8 mouse cellular contexts compared by ENCODE assay signal in the genomic region with DNA sequence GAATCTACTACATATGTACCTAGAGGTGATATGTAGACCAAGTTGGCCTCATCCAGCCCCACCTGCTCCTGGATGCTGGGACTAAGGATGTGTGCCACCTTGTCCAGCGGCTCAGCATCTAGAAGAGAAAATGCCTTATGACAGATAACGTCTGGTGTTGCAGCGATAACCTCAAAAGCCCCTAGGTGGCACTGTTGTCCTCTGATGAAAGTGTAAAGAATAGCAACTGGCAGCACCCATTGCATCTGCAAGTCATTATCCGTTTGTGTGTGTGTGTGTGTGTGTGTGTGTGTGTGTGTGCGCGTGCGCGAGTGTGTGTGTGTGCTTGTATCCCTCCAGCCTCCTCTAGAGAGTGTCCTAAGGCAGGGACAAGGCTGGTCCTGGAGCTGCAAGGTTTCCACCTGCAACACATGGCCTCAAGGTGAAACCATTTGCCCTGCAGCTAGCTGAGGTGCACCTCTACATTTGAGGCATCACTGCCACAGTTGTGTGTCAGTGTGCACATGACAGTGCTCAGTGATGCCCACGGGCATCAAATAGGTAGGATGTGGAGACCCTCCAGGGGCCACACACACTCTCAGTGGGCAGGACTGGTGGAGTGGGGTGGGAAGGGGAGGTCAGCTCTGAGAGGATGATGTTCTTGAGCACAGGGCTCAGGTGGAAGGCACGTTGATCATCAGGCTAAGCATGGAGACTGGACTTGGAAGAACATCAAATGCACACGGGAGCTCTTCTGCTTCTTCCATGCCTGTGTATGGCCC. TPM values are rescaled to one million over a fixed set of nuclear protein-coding genes. Genes with fewer than 3 reads are reported as not detected.
DNase-seq lines count a peak whose midpoint lies in the region; ATAC-seq and TF ChIP-seq lines count a peak whose summit lies in the region.

No protein-coding gene starts in this region.

- H3K9ac ChIP-seq in hindbrain, postnatal 0 days (replicated peaks; ENCODE audit: low read length): no peak overlapping the region

- no peaks in the 10 kb centered on the region for H3K4me1 ChIP-seq in hindbrain, postnatal 0 days (ENCODE audit: insufficient read depth, low read length)

- WGBS in hindbrain, postnatal 0 days: 28% methylated on average over 11 of the region's 11 CpGs

- no peak overlapping the region for H3K4me2 ChIP-seq in hindbrain, postnatal 0 days (ENCODE audit: low read depth, low read length)

- peak; percentile 22 for DNase-seq in WW6 (ENCODE audit: low read depth, low spot score)
- peak; percentile 45 to 72 for DNase-seq in cerebellum, postnatal 4 days (ENCODE audit: low spot score in 2 of 2)
- peak; percentile 83 for DNase-seq in gastrocnemius, adult 18-20 months (ENCODE audit: low spot score)
- peak; percentile 94 for DNase-seq in hindbrain, postnatal 0 days (ENCODE audit: low spot score)
- peak; percentile 74 to 80 for DNase-seq in left cerebral cortex, adult 18-20 months (ENCODE audit: low spot score in 2 of 2)
- DNase-seq in lung, postnatal 4 days: peak; percentile 68 to 83
- DNase-seq in right cerebral cortex, adult 2 months (ENCODE audit: low spot score in 2 of 2): peak; percentile 83 to 88
- peak; percentile 63 for DNase-seq in urinary bladder, postnatal 25 days (ENCODE audit: low spot score)

- H3K36me3 ChIP-seq in hindbrain, postnatal 0 days (ENCODE audit: insufficient read depth, low read length): peaks cover 13% of the 10 kb centered on the region; the same call in 1 of the 2 replicates

- peak; percentile 92 for TF ChIP-seq CTCF in hindbrain, postnatal 0 days (IDR thresholded peaks at IDR 0.05; ENCODE audit: low read depth)

- no peaks in the 10 kb centered on the region for H3K27me3 ChIP-seq in hindbrain, postnatal 0 days (ENCODE audit: insufficient read depth, low read length)

- peak; percentile 95 for ATAC-seq in hindbrain, postnatal 0 days

- H3K4me3 ChIP-seq in hindbrain, postnatal 0 days (ENCODE audit: low read length): no peak overlapping the region

- no peaks in the 10 kb centered on the region for H3K9me3 ChIP-seq in hindbrain, postnatal 0 days (ENCODE audit: low read length)

- no peak overlapping the region; the same call in 1 of the 2 replicates for H3K27ac ChIP-seq in hindbrain, postnatal 0 days

RNA-seq across cellular contexts. Expression of a gene that starts 27.5 kb away (rescaled TPM):
- 1 to 10 TPM; 7.0 to 7.7 TPM for total RNA-seq in gastrocnemius, adult 18-20 months (2021)
- 30.6 and 32.1 TPM in 2 replicates for total RNA-seq in hindbrain, postnatal 0 days (2014; rRNA removed)
- polyA plus RNA-seq in hindbrain, postnatal 0 days (2015; fragmentation: Nextera tagmentation; extraction: Ambion mirVana): 16.1 and 19.0 TPM in 2 replicates
- total RNA-seq in left cerebral cortex, adult 18-20 months (2021): 10 to 100 TPM; 30.0 to 30.6 TPM

RNA-seq across cellular contexts. Expression of a gene that starts 27.7 kb away (rescaled TPM):
- not detected for total RNA-seq in gastrocnemius, adult 18-20 months (2021)
- 3.3 and 3.9 TPM in 2 replicates for total RNA-seq in hindbrain, postnatal 0 days (2014; rRNA removed)
- polyA plus RNA-seq in hindbrain, postnatal 0 days (2015; fragmentation: Nextera tagmentation; extraction: Ambion mirVana): 3.9 and 4.0 TPM in 2 replicates
- total RNA-seq in left cerebral cortex, adult 18-20 months (2021): 1 to 10 TPM; 3.6 to 5.3 TPM

RNA-seq across cellular contexts. Expression of a gene that starts 29.5 kb away (rescaled TPM):
- not detected for total RNA-seq in gastrocnemius, adult 18-20 months (2021)
- total RNA-seq in hindbrain, postnatal 0 days (2014; rRNA removed): 0.16 and 0.54 TPM in 2 replicates
- 0.96 and 1.6 TPM in 2 replicates for polyA plus RNA-seq in hindbrain, postnatal 0 days (2015; fragmentation: Nextera tagmentation; extraction: Ambion mirVana)
- total RNA-seq in left cerebral cortex, adult 18-20 months (2021): under 1 TPM in 1 of 2 experiments, not detected in 1; 0.51 TPM

RNA-seq across cellular contexts. Expression of a gene that starts 41.0 kb away (rescaled TPM):
- total RNA-seq in gastrocnemius, adult 18-20 months (2021): 10 to 100 TPM in 1 of 2 experiments, 1 to 10 TPM in 1; 9.3 to 10.9 TPM
- 23.4 and 31.6 TPM in 2 replicates for total RNA-seq in hindbrain, postnatal 0 days (2014; rRNA removed)
- 12.0 and 13.2 TPM in 2 replicates for polyA plus RNA-seq in hindbrain, postnatal 0 days (2015; fragmentation: Nextera tagmentation; extraction: Ambion mirVana)
- 10 to 100 TPM; 53.1 to 55.5 TPM for total RNA-seq in left cerebral cortex, adult 18-20 months (2021)

Comparison
In these comparisons a context has a peak if more than half of its experiments do, and no peak if none do; other contexts are left out.
1. DNase-seq: peak in every context shown above with its lines; median percentile 94 in hindbrain, postnatal 0 days; 86 in right cerebral cortex, adult 2 months; 83 in gastrocnemius, adult 18-20 months; 77 in left cerebral cortex, adult 18-20 months; 76 in lung, postnatal 4 days; 63 in urinary bladder, postnatal 25 days; 58 in cerebellum, postnatal 4 days; 22 in WW6.